Mouse (Mus musculus): ENCODE results near the gene Rasgrf2. TPM values are rescaled to one million over a fixed set of nuclear protein-coding genes. Genes with fewer than 3 reads are reported as not detected.

The Rasgrf2 gene
- polyA plus RNA-seq, 1 experiment, result not detected

DNA sequence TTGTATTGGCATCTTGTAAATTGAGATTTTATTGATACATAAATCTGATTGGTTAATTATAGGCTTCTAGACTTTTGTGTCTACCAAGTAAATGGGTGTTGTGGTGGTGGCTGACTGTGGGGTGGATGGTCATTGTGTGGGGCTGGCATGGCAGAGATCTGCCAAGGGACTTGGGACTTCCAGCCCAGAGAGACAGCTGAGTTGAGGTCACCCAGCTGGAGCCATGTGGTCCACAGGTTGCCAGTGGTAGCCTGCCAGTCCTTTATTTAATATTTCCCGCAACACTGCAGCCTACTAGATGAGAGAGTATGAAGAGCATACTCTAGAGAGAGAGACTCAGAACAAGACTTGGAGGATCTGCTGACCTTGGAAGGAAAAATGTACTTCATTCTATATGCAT, 150.0 kb downstream of the Rasgrf2 start:
- Histone ChIP-seq H3K36me3 (ENCODE audit: control insufficient read depth) (no peaks in the 10 kb centered on the region), H3K9me3 (ENCODE audit: control insufficient read depth, low read length) (no peaks in the 10 kb centered on the region), H3K4me1 (ENCODE audit: control insufficient read depth) (no peaks in the 10 kb centered on the region), H3K4me3 (replicated peaks) (no peak overlapping the region), H3K27me3 (ENCODE audit: control insufficient read depth) (no peaks in the 10 kb centered on the region)
- TF ChIP-seq TAL1 (IDR thresholded peaks at IDR 0.05; ENCODE audit: low read length) (no peak), GATA1 (IDR thresholded peaks at IDR 0.05; ENCODE audit: low read length) (no peak)

DNA sequence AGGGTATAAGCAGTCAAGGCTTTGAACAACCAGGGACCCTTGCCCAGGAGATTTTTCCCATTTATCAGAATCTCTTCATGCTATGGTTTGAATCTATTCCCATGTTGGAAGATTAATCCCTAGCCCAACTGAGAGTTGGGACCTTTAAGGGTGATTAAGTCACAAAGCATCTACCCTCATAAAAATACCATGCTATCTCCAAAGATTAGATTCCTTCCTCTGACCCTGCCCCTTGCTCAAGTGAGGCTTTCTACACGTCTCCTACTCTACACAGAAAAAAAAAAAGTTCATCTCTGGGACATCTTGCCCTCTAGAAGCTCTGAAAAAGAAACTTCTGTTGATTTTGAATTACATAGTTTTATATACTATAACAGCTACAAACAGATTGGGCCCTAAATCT, 154.5 kb downstream of the Rasgrf2 start:
- no peaks in the 10 kb centered on the region for H3K36me3 ChIP-seq (ENCODE audit: control insufficient read depth)
- no peaks in the 10 kb centered on the region for H3K27me3 ChIP-seq (ENCODE audit: control insufficient read depth)
- no peak overlapping the region for H3K4me3 ChIP-seq (replicated peaks)
- no peaks in the 10 kb centered on the region for H3K9me3 ChIP-seq (ENCODE audit: control insufficient read depth, low read length)
- no peaks in the 10 kb centered on the region for H3K4me1 ChIP-seq (ENCODE audit: control insufficient read depth)
- TF ChIP-seq GATA1 (IDR thresholded peaks at IDR 0.05; ENCODE audit: low read length), result no peak
- TF ChIP-seq TAL1 (IDR thresholded peaks at IDR 0.05; ENCODE audit: low read length), result no peak

DNA sequence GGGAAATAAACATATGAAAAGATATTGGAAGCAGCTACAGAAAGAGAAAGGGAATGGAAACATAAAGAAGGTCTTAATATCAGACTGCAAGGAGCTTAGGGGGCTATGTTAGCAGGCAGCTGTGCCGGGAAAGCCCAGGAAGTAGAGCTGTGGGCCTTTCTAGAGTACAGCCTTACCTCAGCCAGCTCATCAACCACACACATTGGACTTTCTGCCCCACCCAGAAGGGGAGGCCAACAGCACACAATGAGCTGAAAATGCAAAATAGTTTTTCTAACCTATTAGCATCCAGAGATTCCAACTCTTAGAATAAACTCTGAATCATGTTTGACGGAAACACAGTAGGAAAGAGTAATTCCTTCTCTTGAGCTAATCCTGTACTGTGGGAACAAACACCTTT, 154.9 kb downstream of the Rasgrf2 start:
- no peak for TF ChIP-seq GATA1 (IDR thresholded peaks at IDR 0.05; ENCODE audit: low read length)
- TF ChIP-seq TAL1 (IDR thresholded peaks at IDR 0.05; ENCODE audit: low read length), result no peak
- no peaks in the 10 kb centered on the region for H3K36me3 ChIP-seq (ENCODE audit: control insufficient read depth)
- no peaks in the 10 kb centered on the region for H3K4me1 ChIP-seq (ENCODE audit: control insufficient read depth)

DNA sequence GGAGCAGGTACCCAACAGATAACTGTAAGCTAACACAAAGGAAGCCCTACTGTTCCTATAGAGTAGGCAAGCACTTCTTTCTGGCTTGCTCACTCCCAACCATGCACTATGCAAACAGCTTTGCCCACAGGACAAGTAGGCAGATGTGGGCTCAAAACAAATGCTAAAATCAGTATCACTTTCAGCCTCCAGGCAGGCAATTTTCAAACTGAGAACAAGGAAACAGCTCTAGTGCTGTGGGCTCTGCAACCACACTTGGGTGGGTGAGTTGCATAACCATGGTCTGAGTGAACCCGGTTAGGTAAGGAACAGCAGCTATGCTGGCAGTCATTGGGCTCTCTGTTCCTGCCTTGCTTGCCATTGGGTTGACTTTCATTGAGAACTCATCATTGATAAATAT, 157.3 kb downstream of the Rasgrf2 start:
- Histone ChIP-seq H3K4me1 (ENCODE audit: control insufficient read depth) (no peaks in the 10 kb centered on the region), H3K9me3 (ENCODE audit: control insufficient read depth, low read length) (no peaks in the 10 kb centered on the region)
- TF ChIP-seq GATA1 (IDR thresholded peaks at IDR 0.05; ENCODE audit: low read length) (no peak), TAL1 (IDR thresholded peaks at IDR 0.05; ENCODE audit: low read length) (no peak)

More for the DNA sequence above, 154.9 kb downstream of the Rasgrf2 start:
- Histone ChIP-seq H3K27me3 (ENCODE audit: control insufficient read depth) (no peaks in the 10 kb centered on the region), H3K4me3 (replicated peaks) (no peak overlapping the region), H3K9me3 (ENCODE audit: control insufficient read depth, low read length) (no peaks in the 10 kb centered on the region)

DNA sequence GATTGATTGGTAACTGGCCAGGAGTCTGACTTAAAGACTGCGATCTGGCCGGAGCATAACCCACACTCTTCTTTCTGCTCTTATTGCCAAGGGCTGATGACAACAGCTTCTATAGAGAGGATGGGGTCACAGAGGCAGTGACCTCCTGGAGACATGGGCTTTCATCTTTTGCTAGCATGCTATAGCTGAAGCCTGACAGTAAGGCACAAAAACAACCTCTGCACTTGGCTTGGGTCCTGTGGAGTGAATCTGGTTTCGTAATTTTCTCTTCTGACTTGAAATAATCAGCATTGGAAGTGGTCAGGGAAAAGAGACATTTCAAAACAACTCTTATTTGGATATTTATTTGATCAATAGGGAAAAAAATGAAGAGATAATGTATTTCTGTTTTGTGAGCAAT, 160.2 kb downstream of the Rasgrf2 start:
- no peaks in the 10 kb centered on the region for H3K9me3 ChIP-seq (ENCODE audit: control insufficient read depth, low read length)
- H3K4me1 ChIP-seq (ENCODE audit: control insufficient read depth), result no peaks in the 10 kb centered on the region
- H3K36me3 ChIP-seq (ENCODE audit: control insufficient read depth), result no peaks in the 10 kb centered on the region
- no peak for TF ChIP-seq TAL1 (IDR thresholded peaks at IDR 0.05; ENCODE audit: low read length)
- no peak for TF ChIP-seq GATA1 (IDR thresholded peaks at IDR 0.05; ENCODE audit: low read length)
- H3K27me3 ChIP-seq (ENCODE audit: control insufficient read depth), result no peaks in the 10 kb centered on the region
- no peak overlapping the region for H3K4me3 ChIP-seq (replicated peaks)

More for the DNA sequence above, 157.3 kb downstream of the Rasgrf2 start:
- H3K27me3 ChIP-seq (ENCODE audit: control insufficient read depth), result no peaks in the 10 kb centered on the region
- H3K36me3 ChIP-seq (ENCODE audit: control insufficient read depth), result no peaks in the 10 kb centered on the region
- H3K4me3 ChIP-seq (replicated peaks), result no peak overlapping the region

DNA sequence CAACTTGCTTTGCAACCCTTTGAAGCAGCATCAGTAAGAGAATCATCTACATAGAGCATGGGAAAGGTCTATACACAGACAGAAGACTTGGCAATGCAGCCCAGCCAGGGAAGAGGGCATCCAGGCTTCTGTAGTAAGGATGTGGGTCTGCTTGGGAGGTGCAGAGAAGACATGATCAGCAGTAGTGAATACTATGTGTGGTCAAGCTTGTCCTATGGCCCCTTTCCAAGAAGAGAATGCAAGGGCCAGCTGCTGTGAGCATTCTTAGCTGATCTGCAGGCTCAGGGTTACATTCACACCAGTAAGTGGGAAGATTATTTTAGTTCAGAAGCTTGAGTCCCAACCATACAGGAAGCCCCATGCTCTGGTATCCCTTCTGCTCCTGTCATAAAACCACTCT, 175.0 kb downstream of the Rasgrf2 start:
- H3K9me3 ChIP-seq (ENCODE audit: control insufficient read depth, low read length), result no peaks in the 10 kb centered on the region
- no peaks in the 10 kb centered on the region for H3K27me3 ChIP-seq (ENCODE audit: control insufficient read depth)
- H3K4me3 ChIP-seq (replicated peaks), result no peak overlapping the region
- no peak for TF ChIP-seq TAL1 (IDR thresholded peaks at IDR 0.05; ENCODE audit: low read length)
- no peak for TF ChIP-seq GATA1 (IDR thresholded peaks at IDR 0.05; ENCODE audit: low read length)
- no peaks in the 10 kb centered on the region for H3K4me1 ChIP-seq (ENCODE audit: control insufficient read depth)
- H3K36me3 ChIP-seq (ENCODE audit: control insufficient read depth), result no peaks in the 10 kb centered on the region

DNA sequence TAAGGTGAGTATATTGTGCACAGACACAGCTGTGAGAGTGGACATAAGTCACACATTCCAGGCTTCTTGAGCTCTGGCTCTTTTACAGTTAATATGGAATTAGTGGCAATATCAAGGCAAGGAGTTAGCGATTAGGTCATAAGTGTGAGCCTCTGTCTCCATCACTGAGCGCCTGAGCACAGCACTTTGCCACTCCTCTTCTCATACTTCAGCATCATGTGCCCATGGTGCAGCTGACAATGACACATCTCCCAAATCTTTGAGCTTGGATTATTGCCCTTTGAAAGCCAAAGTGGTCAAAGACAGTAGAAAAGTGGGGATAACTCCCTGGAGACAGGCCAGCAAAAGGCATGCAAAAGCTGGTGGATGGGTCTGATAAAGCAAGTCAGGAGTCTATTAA, 175.8 kb downstream of the Rasgrf2 start:
- no peaks in the 10 kb centered on the region for H3K36me3 ChIP-seq (ENCODE audit: control insufficient read depth)
- H3K9me3 ChIP-seq (ENCODE audit: control insufficient read depth, low read length), result no peaks in the 10 kb centered on the region
- H3K4me3 ChIP-seq (replicated peaks), result no peak overlapping the region
- TF ChIP-seq GATA1 (IDR thresholded peaks at IDR 0.05; ENCODE audit: low read length), result no peak
- no peak for TF ChIP-seq TAL1 (IDR thresholded peaks at IDR 0.05; ENCODE audit: low read length)
- H3K27me3 ChIP-seq (ENCODE audit: control insufficient read depth), result no peaks in the 10 kb centered on the region
- no peaks in the 10 kb centered on the region for H3K4me1 ChIP-seq (ENCODE audit: control insufficient read depth)

DNA sequence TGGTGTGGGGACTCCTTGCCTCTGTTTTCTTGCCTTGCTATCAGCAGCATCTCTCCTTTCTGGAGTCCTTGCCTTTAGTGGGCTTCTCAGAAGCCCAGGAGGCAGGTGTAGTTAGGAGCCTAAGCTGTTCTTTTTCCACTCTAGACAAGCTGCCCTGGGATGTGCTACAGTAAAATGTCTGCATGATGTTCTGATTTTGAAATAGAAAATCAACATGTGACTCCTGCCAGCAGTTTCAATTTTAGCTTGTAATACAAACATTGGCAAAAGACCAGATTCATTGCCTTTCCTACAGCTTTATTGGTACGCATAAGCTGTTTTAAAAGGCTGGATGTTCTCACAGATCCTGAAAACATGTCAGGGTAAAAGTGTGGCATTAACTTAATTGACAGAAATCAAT, 176.3 kb downstream of the Rasgrf2 start:
- Histone ChIP-seq H3K36me3 (ENCODE audit: control insufficient read depth) (no peaks in the 10 kb centered on the region), H3K9me3 (ENCODE audit: control insufficient read depth, low read length) (no peaks in the 10 kb centered on the region), H3K27me3 (ENCODE audit: control insufficient read depth) (no peaks in the 10 kb centered on the region), H3K4me3 (replicated peaks) (no peak overlapping the region), H3K4me1 (ENCODE audit: control insufficient read depth) (no peaks in the 10 kb centered on the region)
- TF ChIP-seq TAL1 (IDR thresholded peaks at IDR 0.05; ENCODE audit: low read length) (no peak), GATA1 (IDR thresholded peaks at IDR 0.05; ENCODE audit: low read length) (no peak)

DNA sequence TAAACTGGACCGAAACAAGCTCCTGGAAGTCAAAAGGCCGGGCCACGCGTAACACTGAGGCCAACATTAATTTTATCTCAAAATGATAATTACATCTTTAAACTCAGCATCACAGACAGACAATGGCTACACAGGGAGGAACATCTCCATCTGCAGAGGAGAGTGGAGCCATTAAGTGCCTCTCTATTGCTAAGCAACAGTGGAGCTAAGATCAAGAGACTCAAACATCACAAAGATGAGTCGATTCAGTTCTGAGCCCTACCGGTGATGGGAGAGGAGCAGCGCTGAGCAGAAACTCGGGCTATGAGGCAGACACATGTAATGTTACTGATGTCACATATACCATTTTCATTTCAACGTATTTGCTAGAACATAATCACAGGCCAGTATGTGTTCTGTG, 191.3 kb downstream of the Rasgrf2 start:
- no peaks in the 10 kb centered on the region for H3K9me3 ChIP-seq (ENCODE audit: control insufficient read depth, low read length)
- H3K4me3 ChIP-seq (replicated peaks), result no peak overlapping the region
- H3K27me3 ChIP-seq (ENCODE audit: control insufficient read depth), result no peaks in the 10 kb centered on the region
- TF ChIP-seq TAL1 (IDR thresholded peaks at IDR 0.05; ENCODE audit: low read length) (no peak), GATA1 (IDR thresholded peaks at IDR 0.05; ENCODE audit: low read length) (no peak)
- no peaks in the 10 kb centered on the region for H3K36me3 ChIP-seq (ENCODE audit: control insufficient read depth)
- H3K4me1 ChIP-seq (ENCODE audit: control insufficient read depth), result no peaks in the 10 kb centered on the region

DNA sequence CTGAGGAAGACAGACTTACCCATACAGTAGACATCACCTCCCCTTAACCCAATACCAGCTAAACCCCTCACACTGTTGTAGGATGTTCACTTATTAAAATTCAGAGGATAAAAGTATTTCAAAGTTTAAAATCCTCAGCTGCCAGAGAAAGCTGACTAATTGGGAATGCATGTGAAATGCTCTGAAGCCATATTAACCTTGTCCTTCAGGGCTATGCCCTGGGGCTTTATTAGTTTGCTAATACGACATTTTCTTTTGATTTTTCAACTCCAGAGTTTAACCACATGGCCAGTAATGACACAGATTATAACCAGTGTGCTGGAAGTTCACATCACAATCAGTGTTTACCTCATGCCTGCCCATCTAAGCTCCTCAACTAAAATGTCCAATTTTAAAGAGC, 192.6 kb downstream of the Rasgrf2 start:
- Histone ChIP-seq H3K36me3 (ENCODE audit: control insufficient read depth) (no peaks in the 10 kb centered on the region), H3K4me1 (ENCODE audit: control insufficient read depth) (no peaks in the 10 kb centered on the region), H3K9me3 (ENCODE audit: control insufficient read depth, low read length) (no peaks in the 10 kb centered on the region), H3K27me3 (ENCODE audit: control insufficient read depth) (no peaks in the 10 kb centered on the region), H3K4me3 (replicated peaks) (no peak overlapping the region)
- TF ChIP-seq GATA1 (IDR thresholded peaks at IDR 0.05; ENCODE audit: low read length), result no peak
- TF ChIP-seq TAL1 (IDR thresholded peaks at IDR 0.05; ENCODE audit: low read length), result no peak
